Mouse (Mus musculus) ovary, postnatal 10 days (tissue): ENCODE measurements around the gene Smchd1.
"Not testable (repeated sequence)": the region's sequence is repeated elsewhere in the genome, so short reads cannot be mapped to it uniquely, and the experiment has no call there.

Experiments
- DNase-seq: peaks from one replicate; pipeline ENCODE4 v3.0.0; 2022; ENCODE audit warnings: low spot score

Smchd1 gene

GRCm38 (mm10) chr17:71474762-71475704 lies at the start of gene Smchd1:
Gene Smchd1, minus strand, starts transcription at chr17:71475343.
- peak; percentile 80 for DNase-seq

GRCm38 (mm10) chr17:71510297-71510696 lies 35.2 kb upstream of the Smchd1 start:
- DNase-seq, result no peak

- no peak for DNase-seq
Measured at GRCm38 (mm10) chr17:71506832-71507231, 31.7 kb upstream of the Smchd1 start.

GRCm38 (mm10) chr17:71495784-71496183 lies 20.6 kb upstream of the Smchd1 start:
- no peak for DNase-seq

- DNase-seq, result no peak
Measured at GRCm38 (mm10) chr17:71491332-71491686, 16.2 kb upstream of the Smchd1 start.

- no peak for DNase-seq
Measured at GRCm38 (mm10) chr17:71490666-71491331, 15.7 kb upstream of the Smchd1 start.

- DNase-seq, result no peak
Measured at GRCm38 (mm10) chr17:71489703-71490461, 14.7 kb upstream of the Smchd1 start.

- no peak for DNase-seq
Measured at GRCm38 (mm10) chr17:71486231-71486851, 11.2 kb upstream of the Smchd1 start.

- DNase-seq, result peak; percentile 21
Measured at GRCm38 (mm10) chr17:71485791-71486230, 10.7 kb upstream of the Smchd1 start.

- no peak for DNase-seq
Measured at GRCm38 (mm10) chr17:71484711-71485110, 9.6 kb upstream of the Smchd1 start.

GRCm38 (mm10) chr17:71483418-71484060 lies 8.4 kb upstream of the Smchd1 start:
- DNase-seq, result no peak

- no peak for DNase-seq
Measured at GRCm38 (mm10) chr17:71479381-71479901, 4.3 kb upstream of the Smchd1 start.

GRCm38 (mm10) chr17:71477481-71477880 lies 2.3 kb upstream of the Smchd1 start:
- DNase-seq, result no peak

GRCm38 (mm10) chr17:71476346-71477020 lies 1.3 kb upstream of the Smchd1 start:
- no peak for DNase-seq

- DNase-seq, result peak; percentile 49
Measured at GRCm38 (mm10) chr17:71475705-71476089, 554 bp upstream of the Smchd1 start.

GRCm38 (mm10) chr17:71474128-71474527 lies 1.0 kb downstream of the Smchd1 start:
- DNase-seq, result no peak

GRCm38 (mm10) chr17:71471261-71471660 lies 3.9 kb downstream of the Smchd1 start:
- no peak for DNase-seq

- DNase-seq, result no peak
Measured at GRCm38 (mm10) chr17:71460312-71460711, 14.8 kb downstream of the Smchd1 start.

GRCm38 (mm10) chr17:71459818-71460217 lies 15.3 kb downstream of the Smchd1 start, which contains the start of gene Gm4707:
Gene Gm4707, minus strand, starts transcription at chr17:71459918.
- DNase-seq, result no peak

GRCm38 (mm10) chr17:71457361-71457760 lies 17.8 kb downstream of the Smchd1 start:
- DNase-seq, result not testable (repeated sequence)
